Mouse (Mus musculus) frontal cortex, postnatal 14 days (tissue): ENCODE measurements around the gene Gm5788.
"Not testable (repeated sequence)": the region's sequence is repeated elsewhere in the genome, so short reads cannot be mapped to it uniquely, and the experiment has no call there.

Source experiments
- DNase-seq, 2 experiments: peaks; one replicate each; pipeline ENCODE4 v3.0.0; 2022; ENCODE audit warnings: low spot score in 2 of 2

The Gm5788 gene

DNA sequence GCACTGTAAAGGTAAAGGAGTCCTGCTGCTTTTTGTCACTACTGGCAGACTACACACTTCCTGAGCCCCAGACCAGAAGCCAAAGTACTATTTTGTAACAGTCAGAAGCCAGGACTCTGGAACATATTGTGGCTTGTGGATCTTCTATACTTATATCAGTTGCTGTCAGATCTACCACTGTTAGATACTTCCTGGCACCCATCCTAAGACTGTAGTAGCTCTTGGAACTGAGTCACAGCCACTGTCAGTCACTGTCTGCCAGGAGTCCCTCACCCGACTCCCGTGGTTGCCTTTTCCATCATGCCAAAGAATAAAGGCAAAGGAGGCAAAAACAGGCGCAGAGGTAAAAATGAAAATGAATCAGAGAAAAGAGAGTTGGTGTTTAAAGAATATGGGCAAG is at the start of gene Gm5788:
TSS of gene Gm5788 (plus strand) at position 301 of the 400 bp plus-strand sequence.
- DNase-seq: not testable (repeated sequence)

DNA sequence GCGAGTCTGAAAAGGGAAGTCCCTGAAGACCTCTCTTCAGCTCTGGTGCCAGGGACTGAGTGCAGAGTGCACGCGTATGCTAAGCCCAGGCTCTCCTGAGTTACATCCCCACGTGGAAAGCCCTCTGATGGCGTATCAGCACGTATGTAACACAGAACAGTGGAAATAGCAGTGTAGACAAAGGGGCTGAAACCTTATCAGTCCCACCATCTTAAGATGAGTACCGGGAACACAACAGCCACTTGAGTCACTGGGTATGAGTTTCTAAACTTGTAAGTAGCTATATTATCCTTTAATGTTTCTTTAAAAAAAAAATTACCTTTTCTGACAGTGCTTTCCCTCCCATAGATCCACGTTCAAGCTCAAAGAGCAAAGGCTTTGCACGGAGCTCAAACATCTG is 45.1 kb upstream of the Gm5788 start:
- no peak for DNase-seq

DNA sequence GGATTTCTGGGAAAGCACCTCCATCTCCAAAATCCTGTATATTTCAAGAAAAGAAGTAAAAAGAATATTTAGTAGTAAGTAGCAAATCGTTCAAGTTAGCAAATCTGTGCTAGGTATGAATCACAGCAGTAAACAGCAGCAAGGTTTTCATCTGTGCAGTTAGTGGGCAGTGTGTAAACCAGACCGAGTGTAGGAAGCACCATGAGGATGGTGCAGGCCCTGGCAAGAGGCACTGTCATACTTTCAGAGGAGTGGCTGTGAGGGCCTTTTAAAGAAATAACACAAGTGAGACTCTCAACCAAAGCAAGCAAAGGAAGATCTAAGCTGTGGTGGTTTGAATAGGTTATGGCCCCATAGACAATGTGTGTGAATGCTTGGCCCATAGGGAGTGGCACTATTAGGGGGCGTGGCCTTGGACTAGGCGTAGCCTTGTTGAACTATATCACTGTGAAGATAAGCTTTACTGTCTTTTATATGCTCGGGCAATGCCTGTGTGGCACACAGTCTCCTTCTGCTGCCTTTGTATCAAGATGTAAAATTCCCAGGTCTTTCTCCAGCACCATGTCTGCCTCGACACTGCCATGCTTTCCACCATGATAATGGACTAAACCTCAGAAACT is 29.7 kb upstream of the Gm5788 start:
- no peak for DNase-seq

DNA sequence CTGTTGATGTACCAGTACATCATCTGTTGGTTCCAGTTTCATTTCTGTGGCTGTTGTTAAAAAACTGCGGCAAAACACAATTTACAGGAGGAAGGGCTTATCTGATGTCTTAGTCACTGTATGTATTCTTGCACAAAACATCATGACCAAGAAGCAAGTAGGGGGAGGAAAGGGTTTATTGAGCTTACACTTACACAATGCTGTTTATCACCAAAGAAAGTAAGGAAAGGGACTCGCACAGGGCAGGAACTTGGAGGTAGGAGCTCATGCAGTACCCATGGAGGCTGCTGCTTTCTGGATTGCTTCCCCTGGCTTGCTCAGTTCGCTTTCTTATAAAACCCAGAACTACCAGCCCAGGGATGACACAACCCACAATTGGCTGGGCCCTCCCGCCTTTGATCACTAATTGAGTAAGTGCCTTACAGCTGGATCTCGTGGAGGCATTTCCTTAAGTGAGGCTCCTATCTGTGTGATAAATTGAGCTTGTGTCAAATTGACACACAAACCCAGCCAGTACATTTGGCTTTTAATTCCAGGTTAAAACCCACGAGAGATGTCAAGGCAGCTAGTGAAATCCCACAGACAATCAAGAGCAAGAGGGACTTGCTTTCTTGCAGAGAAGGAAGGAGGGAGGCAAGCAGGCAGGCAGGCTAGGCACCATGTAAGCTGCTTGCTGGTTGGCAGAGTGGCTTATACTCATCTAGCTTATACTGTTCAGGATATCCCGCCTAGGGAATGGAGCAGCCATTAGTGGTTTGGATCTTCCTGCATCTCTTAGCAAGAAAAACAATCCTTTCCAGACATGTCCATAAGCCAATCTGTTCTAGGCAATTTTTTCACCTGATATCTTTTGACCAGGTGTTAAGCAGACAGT is 24.0 kb upstream of the Gm5788 start:
- DNase-seq: no peak

DNA sequence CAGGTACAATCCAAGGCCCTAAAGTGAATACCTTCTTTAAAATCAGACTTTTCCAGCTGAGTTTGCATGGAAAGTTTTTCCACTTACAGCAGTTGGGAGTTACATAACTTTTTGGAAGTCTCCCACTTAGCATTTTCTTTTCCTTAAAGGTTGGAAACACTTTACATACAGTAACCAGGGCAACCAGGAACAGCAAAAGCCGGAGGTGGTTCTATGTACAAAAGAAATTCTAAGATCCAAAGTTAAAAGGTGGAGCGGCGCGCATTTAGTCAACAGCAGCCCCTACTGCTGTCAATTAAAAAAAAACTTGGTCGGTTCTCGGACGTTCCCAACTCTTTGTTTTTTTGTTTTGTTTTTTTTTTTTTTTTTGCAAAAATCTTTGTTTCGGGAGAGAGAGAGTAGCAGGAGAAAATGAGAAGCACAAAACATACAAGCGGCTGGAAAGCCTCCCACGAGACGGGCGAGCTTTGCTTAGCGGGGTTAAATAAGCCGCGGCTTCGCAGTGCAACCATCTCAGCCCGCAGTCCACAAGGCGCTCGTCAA is 23.0 kb upstream of the Gm5788 start:
- no peak for DNase-seq

DNA sequence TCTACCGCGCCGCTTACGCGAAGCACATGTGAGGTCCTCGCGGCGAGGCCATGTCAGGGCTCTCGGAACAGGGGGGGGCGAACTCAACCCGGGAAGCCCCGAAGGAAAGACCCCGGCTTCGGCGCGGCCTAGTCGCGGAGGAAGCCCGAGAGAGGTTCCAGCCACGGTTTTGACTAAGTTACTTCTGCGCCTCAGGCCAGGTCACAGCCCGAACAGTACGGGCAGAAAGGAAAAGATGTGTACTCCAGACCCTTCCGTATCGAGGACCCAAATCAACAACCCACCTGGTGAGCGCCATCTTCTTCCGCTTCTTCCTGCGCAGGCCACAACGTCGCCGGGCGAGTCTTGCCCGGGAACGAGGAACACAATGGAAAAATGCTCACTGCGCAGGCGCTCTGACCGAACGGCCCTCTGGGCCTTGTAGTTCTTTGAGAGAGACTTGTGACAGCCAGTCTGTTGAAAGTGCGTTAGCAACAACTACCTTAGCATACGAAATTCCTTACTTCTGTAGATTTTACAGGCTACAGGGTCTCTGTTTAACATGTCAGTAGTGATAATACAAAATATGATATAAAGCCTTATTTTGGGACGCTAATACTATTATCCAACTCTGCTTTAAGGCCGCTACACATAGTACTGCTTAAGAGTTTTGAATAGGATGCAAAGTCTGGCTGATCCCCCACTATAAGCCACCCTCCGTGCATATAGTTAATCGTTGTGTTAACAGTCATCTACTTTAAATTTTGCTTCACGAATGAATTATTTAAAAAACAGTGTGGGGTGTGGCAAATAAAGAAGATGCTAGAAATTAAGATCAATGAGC is 22.3 kb upstream of the Gm5788 start, which contains the start of gene Snw1:
TSS of gene Snw1 (minus strand) at position 311 of the 823 bp plus-strand sequence.
- DNase-seq: peak; percentile 89 to 90

DNA sequence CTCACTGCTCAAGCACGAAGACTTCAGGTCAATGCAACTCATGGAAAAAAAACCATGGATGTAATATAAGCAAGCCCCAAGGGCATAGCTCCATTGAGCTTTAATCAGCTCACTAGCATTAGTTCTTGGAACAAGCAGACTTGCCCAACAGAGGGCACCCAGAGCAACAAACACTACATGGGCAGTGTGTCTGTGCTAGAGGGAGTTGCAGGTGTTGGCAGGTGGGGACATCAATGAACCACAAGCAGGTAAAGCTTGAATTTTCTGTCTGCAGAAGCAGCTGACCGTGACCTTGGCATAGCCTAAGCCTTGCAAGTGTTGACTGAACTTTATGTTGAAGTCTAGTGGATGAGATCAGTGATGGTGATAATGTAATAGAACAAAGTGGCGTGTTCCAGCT is 19.8 kb upstream of the Gm5788 start:
- no peak for DNase-seq

DNA sequence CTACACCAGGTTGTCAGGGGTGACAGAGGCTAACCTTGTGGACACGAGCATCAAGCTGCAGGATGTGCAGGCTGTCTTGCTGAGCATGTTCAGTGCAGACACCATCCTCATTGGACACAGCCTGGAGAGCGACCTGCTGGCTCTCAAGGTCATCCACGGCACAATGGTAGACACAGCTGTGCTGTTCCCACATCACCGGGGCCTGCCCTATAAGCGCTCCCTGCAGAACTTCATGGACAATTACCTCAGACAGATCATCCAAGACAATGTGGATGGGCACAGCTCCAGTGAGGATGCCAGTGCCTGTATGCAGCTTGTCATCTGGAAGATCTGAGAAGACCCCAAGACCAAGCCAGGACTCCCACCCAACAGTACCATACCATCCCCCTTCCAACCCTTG is 12.0 kb upstream of the Gm5788 start:
- DNase-seq: not testable (repeated sequence)

DNA sequence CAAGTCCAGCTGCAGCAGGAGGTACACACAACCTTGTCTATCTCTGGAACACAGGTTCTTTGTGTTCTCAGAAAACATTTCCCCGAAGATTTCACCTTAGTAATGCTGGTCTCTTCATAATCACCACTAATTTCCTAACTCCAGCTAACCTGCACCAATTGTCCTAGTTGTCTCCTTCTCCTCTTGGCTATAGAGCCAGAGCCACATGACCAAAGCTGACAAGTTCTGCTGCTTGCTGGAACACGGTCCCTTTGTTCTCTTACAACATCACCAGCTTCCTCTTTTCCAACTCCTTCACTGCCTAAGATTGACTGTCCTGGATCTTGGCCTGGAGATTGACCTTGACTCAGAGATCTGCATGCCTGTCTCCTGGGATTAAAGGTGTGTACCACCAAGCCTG is 5.8 kb upstream of the Gm5788 start:
- not testable (repeated sequence) for DNase-seq

DNA sequence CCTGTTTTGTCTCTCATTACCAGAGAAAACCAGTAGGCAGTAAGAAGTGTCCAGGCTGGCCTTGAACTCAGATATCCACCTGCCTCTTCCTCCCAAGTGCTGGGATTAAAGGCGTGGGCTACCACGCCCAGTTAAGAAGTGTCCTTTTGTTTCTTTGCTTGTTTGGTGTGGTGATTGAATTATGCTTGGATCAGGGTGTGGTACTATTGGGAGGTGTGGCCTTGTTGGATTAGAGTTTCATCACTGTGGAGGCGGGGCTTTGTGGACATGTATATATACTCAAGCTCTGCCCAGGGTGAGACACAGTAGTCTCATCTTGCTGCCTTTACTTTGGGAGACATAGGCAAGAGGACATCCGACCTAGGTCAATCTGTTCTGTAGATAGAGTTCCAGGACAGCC is 19.5 kb downstream of the Gm5788 start, which contains the start of gene Gm8300:
TSS of gene Gm8300 (plus strand) at position 301 of the 400 bp plus-strand sequence.
- DNase-seq: not testable (repeated sequence)

DNA sequence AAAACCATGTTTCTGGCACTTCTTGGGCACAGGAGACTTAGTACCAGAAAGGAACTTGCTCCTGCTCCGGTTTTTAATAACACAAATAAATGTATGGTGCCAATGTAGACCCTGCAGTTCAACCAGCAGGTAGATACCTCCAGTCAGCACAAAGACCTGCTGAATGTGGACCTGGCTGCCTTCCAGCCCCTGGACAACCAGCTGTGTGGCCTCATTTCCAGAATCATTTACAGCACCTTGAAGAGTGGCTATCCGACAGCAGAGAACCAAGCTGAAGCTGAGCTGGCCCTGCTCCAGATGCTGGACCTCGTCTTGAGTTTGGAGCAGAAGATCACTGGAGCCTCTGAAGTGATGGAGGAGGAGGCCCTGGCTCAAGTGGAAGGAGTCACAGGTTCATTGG is 25.1 kb downstream of the Gm5788 start:
- DNase-seq: not testable (repeated sequence)

DNA sequence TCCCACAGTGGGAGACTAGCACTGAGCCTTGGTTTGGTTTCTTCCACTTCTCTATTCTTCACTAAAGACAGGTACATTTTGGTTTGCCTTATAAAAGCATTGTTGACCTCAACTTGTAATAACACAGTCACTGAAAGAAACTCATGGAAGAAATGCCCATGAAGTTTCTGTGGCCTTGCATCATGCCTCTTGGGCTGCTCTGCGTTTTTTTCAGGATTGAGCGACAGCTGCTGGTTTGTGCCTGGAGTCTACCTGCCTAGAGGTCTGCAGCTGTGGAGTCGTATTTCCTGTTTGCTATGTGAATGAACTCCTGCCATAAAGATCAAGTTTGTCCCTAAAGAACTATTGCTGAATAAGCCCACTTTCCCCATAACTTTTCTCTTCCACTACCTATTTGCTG is 49.4 kb downstream of the Gm5788 start:
- DNase-seq: no peak
